Mouse (Mus musculus): ENCODE results near the gene Plekhg4. TPM values are rescaled to one million over a fixed set of nuclear protein-coding genes. Genes with fewer than 3 reads are reported as not detected.

The Plekhg4 gene
- polyA plus RNA-seq, 1 experiment from 2014 or later: 0.68 TPM

DNA sequence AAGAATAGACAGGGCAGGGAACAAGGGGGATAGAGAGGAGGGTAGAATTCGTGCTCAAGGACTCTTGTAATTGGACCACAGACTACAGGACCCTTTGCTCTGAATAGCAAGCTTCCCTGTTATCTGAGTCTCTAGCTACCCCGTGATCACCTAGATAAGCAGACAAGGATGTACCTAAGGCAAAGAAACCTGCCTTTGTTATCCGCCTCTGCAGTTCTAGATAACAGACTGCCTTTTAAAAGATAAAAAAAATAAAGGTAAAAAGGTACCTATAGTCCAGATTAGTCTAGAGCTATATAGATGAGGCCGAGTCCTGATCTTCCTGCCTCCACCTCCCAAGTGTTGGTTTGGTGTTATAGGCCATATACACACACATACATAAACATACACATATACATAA, 30.3 kb upstream of the Plekhg4 start:
- Histone ChIP-seq H3K4me1 (peaks cover 21% of the 10 kb centered on the region), H3K27ac (replicated peaks) (no peak overlapping the region), H3K27me3 (peaks cover 16% of the 10 kb centered on the region), H3K36me3 (no peaks in the 10 kb centered on the region), H3K4me2 (replicated peaks) (no peak overlapping the region), H3K9ac (replicated peaks) (no peak overlapping the region), H3K9me3 (no peaks in the 10 kb centered on the region), H3K4me3 (no peak overlapping the region)
- 88% methylated on average over 4 of the region's 4 CpGs for WGBS
- ATAC-seq (ENCODE audit: low FRiP score, low read depth): no peak

DNA sequence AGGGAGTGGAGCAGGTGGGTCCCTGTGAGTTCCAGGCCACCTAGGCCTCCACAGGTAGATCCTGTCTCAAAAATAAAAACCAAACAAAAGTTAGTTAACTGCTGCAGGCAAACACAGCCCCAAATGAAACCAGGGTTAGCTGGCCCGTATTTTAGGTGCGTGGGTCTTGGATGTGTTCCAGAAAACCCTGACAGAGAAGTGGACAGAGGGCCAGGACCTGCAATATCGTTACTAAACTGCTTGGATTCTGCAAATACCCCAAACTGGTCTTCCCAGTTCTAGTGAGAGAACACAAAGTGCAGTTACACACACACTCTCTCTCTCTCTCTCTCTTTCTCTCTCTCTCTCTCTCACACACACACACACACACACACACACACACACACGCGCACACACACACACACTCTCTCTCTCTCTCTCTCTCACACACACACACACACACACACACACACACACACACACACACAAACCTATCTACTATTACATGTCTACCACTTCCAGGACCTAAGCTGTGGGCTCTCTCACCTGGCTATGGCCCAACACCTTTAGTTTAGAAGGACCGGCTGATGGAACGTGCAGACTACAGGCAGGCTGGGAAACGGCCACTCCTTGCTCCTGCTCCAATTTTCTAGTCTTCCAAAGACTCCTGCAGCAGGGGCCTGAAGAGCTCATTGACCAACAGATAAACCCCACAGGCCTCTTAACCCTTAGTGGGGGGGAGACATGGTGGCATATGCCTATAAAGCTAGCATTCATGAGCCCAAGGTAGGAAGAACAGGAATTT, 29.1 kb upstream of the Plekhg4 start:
- no peak for ATAC-seq (ENCODE audit: low FRiP score, low read depth)
- H3K4me3 ChIP-seq: no peak overlapping the region
- no peak overlapping the region for H3K27ac ChIP-seq (replicated peaks)
- no peaks in the 10 kb centered on the region for H3K9me3 ChIP-seq
- peaks cover 24% of the 10 kb centered on the region for H3K4me1 ChIP-seq
- H3K4me2 ChIP-seq (replicated peaks): no peak overlapping the region
- H3K36me3 ChIP-seq: no peaks in the 10 kb centered on the region
- H3K27me3 ChIP-seq: peaks cover 16% of the 10 kb centered on the region
- WGBS: 73% methylated on average over 8 of the region's 8 CpGs
- H3K9ac ChIP-seq (replicated peaks): no peak overlapping the region

DNA sequence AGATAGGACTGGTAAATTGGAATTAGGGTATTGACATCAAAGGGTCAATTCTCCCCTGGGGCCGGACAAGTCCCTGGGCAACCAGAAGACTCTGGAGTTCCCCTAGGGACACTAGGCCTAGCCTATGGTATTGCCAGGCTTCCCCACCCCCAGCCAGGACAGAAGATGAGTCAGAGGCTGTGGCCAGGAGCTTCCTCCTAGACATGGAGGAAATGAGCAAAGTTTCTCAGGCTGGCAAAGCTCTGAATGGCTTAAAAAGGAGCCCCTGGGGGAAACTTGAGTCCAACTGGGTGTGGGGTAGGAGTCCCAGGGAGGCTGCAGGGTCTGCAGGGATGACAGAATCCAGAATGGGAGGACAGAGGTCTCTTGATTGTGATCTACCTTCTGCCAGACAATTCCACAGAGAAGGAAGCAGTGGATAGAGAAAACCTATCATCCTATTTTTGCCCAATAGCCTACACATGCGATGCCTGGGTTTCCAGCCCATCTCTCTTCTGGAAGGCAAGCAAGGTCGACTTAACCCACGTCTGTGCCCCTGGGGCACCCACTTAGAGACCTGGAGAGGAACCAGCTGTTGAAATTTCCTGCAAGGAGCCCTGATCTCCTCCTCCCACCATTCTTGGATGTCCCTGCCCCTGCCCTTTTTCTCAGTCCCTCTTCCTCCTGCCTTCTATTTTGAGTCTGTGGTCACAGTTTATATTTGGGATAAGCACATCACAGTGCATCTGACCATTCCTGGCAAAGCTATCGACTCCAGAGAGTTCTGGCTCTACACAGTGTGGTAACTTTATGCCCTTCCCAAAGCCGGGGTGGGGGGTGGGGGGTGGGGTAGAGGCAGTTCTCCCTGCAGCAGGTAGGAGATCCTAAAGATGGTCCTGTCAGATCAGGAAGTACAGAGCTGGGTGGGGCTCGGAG, 27.8 kb upstream of the Plekhg4 start:
- Histone ChIP-seq H3K9ac (replicated peaks) (peak overlapping the region; percentile 29), H3K27ac (replicated peaks) (no peak overlapping the region), H3K4me3 (no peak overlapping the region), H3K9me3 (no peaks in the 10 kb centered on the region), H3K27me3 (peaks cover 18% of the 10 kb centered on the region), H3K4me2 (replicated peaks) (no peak overlapping the region), H3K4me1 (peaks cover 37% of the 10 kb centered on the region), H3K36me3 (no peaks in the 10 kb centered on the region)
- WGBS: 80% methylated on average over 7 of the region's 7 CpGs
- ATAC-seq (ENCODE audit: low FRiP score, low read depth): no peak

DNA sequence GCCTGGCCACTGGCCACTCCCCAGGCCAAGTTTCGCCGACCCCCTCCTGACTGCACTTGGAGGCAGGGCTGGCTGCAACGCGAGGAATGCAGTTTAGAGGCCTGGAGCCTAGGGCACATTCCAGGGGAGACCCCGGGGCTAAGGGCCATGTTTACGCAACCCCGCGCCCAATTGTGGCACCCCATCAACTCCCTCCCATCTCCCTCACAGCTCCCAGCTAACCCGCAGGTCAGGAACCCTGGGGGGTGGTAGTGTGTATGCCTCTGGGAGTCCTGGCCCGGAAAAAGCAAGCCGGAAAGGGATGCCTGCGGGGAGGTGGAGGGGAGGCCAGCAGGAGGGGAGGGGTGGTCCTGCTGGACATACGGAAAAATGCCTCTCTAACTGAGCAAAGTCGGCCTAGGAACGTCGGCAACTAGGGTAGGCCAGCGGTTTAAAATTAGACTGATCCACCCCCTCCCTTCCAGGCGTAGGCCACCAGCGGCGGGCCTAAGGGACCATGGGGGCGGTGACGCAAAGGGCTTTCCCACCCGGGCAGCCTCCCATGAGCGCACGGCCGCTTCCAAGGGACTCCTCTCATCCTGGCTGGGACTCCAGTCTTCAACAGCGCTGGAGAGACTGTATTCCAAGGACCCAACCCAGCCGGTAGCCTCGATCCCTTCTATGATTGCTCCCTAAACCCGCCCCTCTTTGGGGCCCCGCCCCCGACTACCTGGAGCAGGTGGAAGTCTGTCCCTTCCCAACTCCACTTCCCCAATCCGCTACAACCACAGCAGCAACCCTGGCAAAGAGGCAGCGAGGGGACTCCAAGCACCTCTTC, 26.3 kb upstream of the Plekhg4 start:
- H3K9me3 ChIP-seq: no peaks in the 10 kb centered on the region
- peaks cover 25% of the 10 kb centered on the region for H3K27me3 ChIP-seq
- peak overlapping the region; percentile 89 for H3K4me2 ChIP-seq (replicated peaks)
- WGBS: 2% methylated on average over 34 of the region's 34 CpGs
- peaks cover 41% of the 10 kb centered on the region for H3K4me1 ChIP-seq
- peak; percentile 24 for ATAC-seq (ENCODE audit: low FRiP score, low read depth)
- H3K27ac ChIP-seq (replicated peaks): 0 out of 2 replicates have a peak overlapping the region, but pooled peaks have one; percentile 49
- H3K9ac ChIP-seq (replicated peaks): peak overlapping the region; percentile 58
- H3K4me3 ChIP-seq: peak overlapping the region; percentile 57
- no peaks in the 10 kb centered on the region for H3K36me3 ChIP-seq

DNA sequence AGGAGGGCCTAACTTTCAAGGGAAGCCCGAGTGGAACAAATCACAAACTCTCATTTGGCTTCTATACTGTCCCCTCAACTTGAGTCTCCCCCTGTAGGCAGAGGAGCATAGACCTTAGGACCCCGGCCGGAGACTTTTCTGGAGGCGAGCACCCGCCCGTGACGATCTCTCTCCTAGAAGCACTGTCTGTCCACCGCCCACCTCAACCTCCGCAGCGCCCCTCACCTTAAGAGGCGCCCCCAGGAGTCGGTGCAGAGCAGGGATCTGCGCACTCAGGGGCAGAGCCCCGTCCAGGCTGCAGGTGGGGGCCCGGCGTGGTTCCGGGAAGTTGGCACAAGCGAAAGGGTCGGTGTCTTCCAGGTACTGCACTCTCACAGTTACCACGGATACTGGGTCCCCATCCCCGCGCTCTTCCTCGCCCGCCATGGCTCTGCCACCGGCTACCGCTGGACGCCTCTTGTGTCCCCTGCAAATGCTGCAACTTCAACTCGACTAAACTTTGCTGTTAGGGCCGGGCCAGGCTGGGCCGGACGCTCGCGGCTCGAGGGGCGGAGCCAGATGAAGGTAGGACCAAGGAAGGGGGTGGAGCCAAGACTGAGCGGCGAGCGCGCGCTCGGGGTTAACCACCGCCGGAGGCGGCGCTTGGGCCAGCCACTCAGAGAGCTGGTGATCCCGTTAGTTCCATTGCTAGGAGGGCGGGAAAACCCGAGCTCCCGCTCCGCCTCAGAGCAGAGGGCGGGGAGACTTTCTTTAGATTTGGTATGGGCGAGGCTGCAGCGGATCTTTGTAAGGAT, 25.4 kb upstream of the Plekhg4 start, which contains the start of gene Fhod1:
Fhod1 (minus strand) TSS at position 526 of the 794 bp plus-strand sequence.
- WGBS: under 1% methylated on average over 53 of the region's 53 CpGs
- Histone ChIP-seq H3K9me3 (no peaks in the 10 kb centered on the region), H3K9ac (replicated peaks) (peak within 1 kb of the TSS; percentile 70), H3K4me2 (replicated peaks) (peak within 1 kb of the TSS; percentile 89), H3K27me3 (peaks cover 25% of the 10 kb centered on the region), H3K4me1 (peaks cover 41% of the 10 kb centered on the region), H3K4me3 (peak within 1 kb of the TSS; percentile 57), H3K36me3 (no peaks in the 10 kb centered on the region), H3K27ac (replicated peaks) (peak within 1 kb of the TSS; percentile 65)
- peak; percentile 87 for ATAC-seq (ENCODE audit: low FRiP score, low read depth)

DNA sequence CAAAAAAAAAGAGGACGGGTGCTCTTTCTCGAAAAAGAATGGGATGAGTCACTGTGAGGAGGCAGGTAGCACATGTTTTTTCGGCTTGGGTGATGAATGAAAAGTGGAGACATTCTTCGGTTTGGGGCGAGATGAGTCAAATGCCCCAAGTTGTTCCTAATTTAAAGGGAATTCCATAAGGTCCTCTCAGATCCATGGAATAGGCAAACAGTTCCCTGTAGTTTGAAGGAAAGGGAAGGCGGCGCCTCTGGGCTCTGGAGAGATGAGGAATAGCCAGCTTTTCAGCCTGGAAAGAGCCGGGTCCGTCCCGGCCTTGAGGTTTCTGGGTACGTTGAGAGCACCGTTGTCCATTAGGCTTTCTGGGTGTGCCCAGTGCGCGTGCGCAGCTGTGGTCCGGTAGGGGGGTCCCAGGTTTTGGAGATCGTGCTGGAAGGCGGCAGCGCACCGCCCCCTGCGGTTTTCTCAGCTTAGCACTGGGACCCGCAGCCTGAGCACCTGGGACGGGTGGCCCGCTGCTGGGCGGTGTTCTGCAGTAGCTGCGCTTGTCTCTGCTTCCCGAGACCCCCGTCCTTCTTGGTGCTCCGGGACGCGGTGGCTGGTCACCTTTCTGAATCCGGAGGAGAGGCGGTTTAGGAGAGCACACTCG, 24.5 kb upstream of the Plekhg4 start, which contains the start of gene Slc9a5:
Slc9a5 (plus strand) TSS at position 394 of the 646 bp plus-strand sequence.
- no peaks in the 10 kb centered on the region for H3K36me3 ChIP-seq
- H3K9ac ChIP-seq (replicated peaks): peak within 1 kb of the TSS; percentile 70
- H3K27ac ChIP-seq (replicated peaks): peak within 1 kb of the TSS; percentile 65
- peaks cover 25% of the 10 kb centered on the region for H3K27me3 ChIP-seq
- peaks cover 41% of the 10 kb centered on the region for H3K4me1 ChIP-seq
- H3K9me3 ChIP-seq: no peaks in the 10 kb centered on the region
- peak within 1 kb of the TSS; percentile 89 for H3K4me2 ChIP-seq (replicated peaks)
- peak; percentile 38 for ATAC-seq (ENCODE audit: low FRiP score, low read depth)
- peak within 1 kb of the TSS; percentile 57 for H3K4me3 ChIP-seq
- WGBS: under 1% methylated on average over 34 of the region's 34 CpGs

DNA sequence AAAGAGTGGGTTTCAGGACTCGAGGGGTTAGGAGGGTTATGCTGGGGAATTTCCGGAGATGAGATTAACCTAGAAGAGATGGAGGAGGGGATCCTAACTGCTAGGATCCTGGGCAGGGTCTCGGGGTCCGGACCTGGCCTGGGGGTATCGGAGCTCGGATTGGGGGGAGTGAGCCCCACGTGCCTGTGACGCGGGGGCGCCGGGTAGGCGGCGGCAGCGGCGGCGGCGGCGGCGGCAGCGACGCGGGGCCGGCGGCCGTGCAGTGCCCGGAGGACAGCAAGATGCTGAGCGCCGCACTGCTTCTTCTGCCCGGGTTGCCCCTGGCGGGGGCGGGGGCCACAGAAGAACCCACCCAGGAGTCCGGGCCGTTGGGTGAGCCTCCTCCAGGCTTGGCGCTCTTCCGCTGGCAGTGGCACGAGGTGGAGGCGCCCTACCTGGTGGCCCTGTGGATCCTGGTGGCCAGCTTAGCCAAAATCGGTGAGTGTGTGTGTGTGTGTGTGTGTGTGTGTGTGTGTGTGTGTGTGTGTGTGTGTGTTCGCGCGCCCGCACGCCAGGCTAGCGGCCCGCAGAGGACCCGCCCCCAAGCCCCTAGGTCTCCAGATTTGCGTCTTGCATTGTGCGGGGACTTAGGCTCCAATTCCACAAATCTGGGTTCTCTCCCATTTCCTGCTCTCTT, 23.8 kb upstream of the Plekhg4 start:
- 1% methylated on average over 30 of the region's 48 CpGs for WGBS
- Histone ChIP-seq H3K4me1 (peaks cover 41% of the 10 kb centered on the region), H3K9ac (replicated peaks) (peak overlapping the region; percentile 70), H3K27me3 (peaks cover 25% of the 10 kb centered on the region), H3K36me3 (no peaks in the 10 kb centered on the region), H3K27ac (replicated peaks) (peak overlapping the region; percentile 65), H3K4me3 (peak overlapping the region; percentile 57), H3K4me2 (replicated peaks) (peak overlapping the region; percentile 89), H3K9me3 (no peaks in the 10 kb centered on the region)
- peak; percentile 25 for ATAC-seq (ENCODE audit: low FRiP score, low read depth)

DNA sequence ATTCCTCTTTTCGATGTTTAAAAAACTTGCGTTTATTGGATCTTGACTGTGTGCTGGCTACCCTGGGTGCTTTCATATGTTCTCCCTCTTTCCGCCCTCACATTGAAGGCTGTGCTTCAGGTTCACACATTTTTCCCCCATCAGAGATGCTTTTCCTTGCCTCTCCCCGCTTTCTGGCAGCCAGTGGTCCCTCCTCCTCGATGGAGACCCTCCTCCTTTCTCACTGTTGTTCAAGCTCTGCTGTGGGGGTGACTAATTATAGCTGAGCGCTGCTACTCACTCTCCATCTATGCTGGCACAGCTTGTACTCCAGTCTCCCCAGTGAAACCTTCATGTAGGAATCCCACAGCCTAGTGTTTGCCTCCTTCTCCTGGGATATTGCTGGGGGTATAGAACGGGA, 22.9 kb upstream of the Plekhg4 start:
- Histone ChIP-seq H3K9me3 (no peaks in the 10 kb centered on the region), H3K4me3 (peak overlapping the region; percentile 57), H3K27ac (replicated peaks) (no peak overlapping the region), H3K4me1 (peaks cover 41% of the 10 kb centered on the region), H3K27me3 (peaks cover 25% of the 10 kb centered on the region), H3K36me3 (no peaks in the 10 kb centered on the region), H3K9ac (replicated peaks) (no peak overlapping the region), H3K4me2 (replicated peaks) (peak overlapping the region; percentile 89)
- WGBS: 50% methylated on average over 7 of the region's 7 CpGs
- no peak for ATAC-seq (ENCODE audit: low FRiP score, low read depth)

DNA sequence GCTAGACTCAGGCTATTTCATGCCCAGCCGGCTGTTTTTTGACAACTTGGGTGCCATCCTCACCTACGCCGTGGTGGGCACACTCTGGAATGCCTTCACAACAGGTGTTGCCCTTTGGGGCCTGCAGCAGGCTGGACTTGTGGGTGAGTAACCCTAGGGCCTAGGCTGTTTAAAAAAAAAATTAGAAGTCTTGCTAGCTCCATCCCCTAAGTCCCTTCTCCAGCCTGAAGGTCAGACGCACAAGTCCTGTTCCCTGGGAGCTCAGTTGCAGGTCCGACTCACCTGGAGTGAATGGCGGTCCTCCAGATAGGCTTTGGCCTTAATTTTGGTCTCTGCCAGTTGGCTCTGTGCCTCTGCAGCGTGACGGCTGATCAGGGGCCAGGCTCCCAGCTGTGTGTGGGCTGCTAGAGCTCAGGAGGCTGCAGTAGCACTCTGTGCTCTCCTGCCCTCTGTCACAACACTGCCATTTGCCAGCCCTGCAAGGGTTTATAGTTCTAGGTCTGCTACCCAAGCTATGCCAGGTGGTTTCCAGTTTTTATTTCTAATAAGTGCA, 19.4 kb upstream of the Plekhg4 start:
- Histone ChIP-seq H3K36me3 (peaks cover 3% of the 10 kb centered on the region; the same call in 1 of the 2 replicates), H3K4me1 (peaks cover 16% of the 10 kb centered on the region), H3K9ac (replicated peaks) (no peak overlapping the region), H3K9me3 (no peaks in the 10 kb centered on the region), H3K27me3 (peaks cover 9% of the 10 kb centered on the region), H3K4me2 (replicated peaks) (no peak overlapping the region), H3K4me3 (no peak overlapping the region), H3K27ac (replicated peaks) (no peak overlapping the region)
- ATAC-seq (ENCODE audit: low FRiP score, low read depth): no peak
- WGBS: 80% methylated on average over 8 of the region's 8 CpGs

DNA sequence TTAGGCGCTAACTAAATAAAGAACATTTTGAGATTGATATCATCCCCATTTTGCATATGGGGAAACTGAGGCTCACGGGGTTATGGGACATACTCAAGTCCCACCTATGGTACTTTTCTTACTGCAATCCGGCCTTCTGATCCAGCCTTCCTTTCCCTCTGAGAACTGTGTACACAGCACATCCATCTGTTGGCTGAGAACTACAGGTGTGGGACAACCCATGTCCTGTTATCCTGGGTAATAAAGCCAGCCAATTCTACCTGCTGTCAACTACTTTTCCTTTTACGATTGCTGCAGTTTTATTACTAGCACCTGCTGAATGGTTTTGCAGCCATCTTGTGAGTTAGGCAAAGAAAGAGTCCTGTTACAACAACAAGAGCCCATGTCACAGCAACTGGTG, 18.5 kb upstream of the Plekhg4 start:
- ATAC-seq (ENCODE audit: low FRiP score, low read depth): no peak
- H3K9ac ChIP-seq (replicated peaks): no peak overlapping the region
- peaks cover 9% of the 10 kb centered on the region for H3K27me3 ChIP-seq
- peaks cover 3% of the 10 kb centered on the region; the same call in 1 of the 2 replicates for H3K36me3 ChIP-seq
- H3K4me3 ChIP-seq: no peak overlapping the region
- H3K4me2 ChIP-seq (replicated peaks): no peak overlapping the region
- H3K27ac ChIP-seq (replicated peaks): no peak overlapping the region
- no peaks in the 10 kb centered on the region for H3K9me3 ChIP-seq
- WGBS: 89% methylated on average over 4 of the region's 4 CpGs
- H3K4me1 ChIP-seq: peaks cover 12% of the 10 kb centered on the region

All from midbrain, embryonic 12.5 days (tissue).